Mouse (Mus musculus): ENCODE measurements around the gene Rbfox1.

- TF ChIP-seq POLR2A (IDR thresholded peaks at IDR 0.05; ENCODE audit: borderline replicate concordance, extremely low read depth, insufficient read depth, insufficient read length, poor library complexity, severe bottlenecking) (no peak), CTCF (IDR thresholded peaks at IDR 0.05; ENCODE audit: borderline replicate concordance, extremely low read depth, insufficient read depth, insufficient read length) (no peak)
These were observed 761.8 kb downstream of the Rbfox1 start for GRCm38 (mm10) chr16:6646941-6647340.

All from brain, embryonic 14.5 days (tissue).